Mouse (Mus musculus) thymus, postnatal 10 days (tissue): Measurements from ENCODE around the gene Fpr-rs4.
"Not testable (repeated sequence)": the region's sequence is repeated elsewhere in the genome, so short reads cannot be mapped to it uniquely, and the experiment has no call there.

Source experiments
- DNase-seq, 2 experiments: peaks; one replicate each; pipeline ENCODE4 v3.0.0; 2021; ENCODE audit warnings: low spot score in 2 of 2

The Fpr-rs4 gene

DNA sequence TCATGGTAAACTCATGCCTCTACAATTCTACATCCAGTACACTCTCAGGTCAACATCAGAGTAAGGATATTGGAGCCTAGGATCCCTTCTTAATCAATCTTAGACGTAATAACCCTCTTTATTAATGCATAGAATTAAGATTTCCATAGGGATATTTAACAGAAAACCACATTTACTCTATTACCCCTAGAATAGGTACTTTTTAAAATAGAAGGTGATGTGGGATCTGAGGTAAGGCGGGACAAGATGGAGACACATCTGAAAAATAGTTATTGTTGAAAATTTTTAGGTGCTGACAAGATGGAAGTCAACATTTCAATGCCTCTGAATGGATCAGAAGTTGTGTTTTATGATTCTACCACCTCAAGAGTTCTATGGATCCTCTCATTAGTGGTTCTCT, at the start of gene Fpr-rs4:
TSS of gene Fpr-rs4 (plus strand) at position 301 of the 400 bp plus-strand sequence.
- DNase-seq: no peak

GRCm38 (mm10) chr17:17973443-17973842, 48.1 kb upstream of the Fpr-rs4 start:
- DNase-seq: no peak

DNA sequence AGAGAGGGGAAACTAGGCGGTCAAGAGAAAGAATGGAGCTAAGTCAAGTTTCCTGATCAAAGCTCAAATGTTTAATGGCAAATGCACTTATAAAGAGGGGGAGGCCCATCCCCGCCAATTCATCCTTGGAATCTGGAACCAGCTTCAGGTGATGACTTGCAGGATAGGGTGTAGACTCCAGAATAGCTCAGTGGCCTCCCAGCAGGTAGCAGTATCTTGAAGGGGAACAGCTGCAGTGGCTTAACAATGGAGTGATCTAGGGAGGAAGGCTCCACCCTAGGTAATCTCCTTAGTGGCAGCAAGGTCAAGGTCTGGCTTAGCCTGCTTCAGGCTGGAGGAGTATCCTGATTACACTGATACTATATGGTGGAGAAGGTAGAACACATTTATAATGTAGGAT, 40.3 kb upstream of the Fpr-rs4 start:
- not testable (repeated sequence) for DNase-seq

DNA sequence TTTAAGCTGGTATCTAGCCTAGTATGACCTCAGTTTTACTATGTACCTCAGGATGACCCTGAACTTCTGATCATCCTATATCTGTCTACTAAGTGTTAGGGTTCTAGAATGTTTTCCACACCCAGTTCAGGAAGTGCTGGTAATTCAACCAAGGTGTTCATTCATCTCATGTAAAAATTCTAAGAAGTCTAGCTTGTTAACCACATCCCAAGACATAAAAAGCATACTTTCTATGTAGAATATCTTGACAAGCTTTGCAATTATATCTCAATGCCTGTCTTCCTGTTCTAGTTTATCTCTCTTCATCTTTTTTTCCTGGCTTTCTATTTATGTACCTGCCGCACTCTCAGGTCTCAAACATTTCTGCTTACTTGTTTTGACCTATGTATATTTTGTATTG, 16.8 kb upstream of the Fpr-rs4 start:
- DNase-seq: no peak

DNA sequence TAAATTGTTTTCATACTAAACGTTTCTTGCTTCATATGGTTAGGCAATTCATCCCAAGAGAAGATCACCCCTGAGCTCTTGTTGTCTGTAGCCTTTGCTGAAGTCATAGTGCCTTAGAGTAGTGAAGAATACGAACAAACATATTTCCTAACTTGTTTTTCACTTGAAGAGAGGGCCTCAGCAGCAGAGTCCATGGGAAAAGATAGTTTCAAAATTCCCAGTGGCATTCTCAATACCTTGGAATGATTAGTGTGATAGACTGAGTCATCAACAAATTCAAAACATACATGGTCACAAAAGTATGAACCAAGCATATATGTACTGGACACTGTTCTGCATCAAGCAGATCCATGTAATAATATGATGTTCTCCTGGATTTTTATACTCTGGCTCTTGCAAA, 27.6 kb downstream of the Fpr-rs4 start, which contains the start of gene Vmn2r124:
TSS of gene Vmn2r124 (plus strand) at position 301 of the 400 bp plus-strand sequence.
- no peak for DNase-seq
